Mouse (Mus musculus): ENCODE measurements around the gene Angptl4. TPM values are rescaled to one million over a fixed set of nuclear protein-coding genes. Genes with fewer than 3 reads are reported as not detected.

Angptl4 gene
- polyA plus RNA-seq, 1 experiment from 2014 or later = 16.6 TPM

DNA sequence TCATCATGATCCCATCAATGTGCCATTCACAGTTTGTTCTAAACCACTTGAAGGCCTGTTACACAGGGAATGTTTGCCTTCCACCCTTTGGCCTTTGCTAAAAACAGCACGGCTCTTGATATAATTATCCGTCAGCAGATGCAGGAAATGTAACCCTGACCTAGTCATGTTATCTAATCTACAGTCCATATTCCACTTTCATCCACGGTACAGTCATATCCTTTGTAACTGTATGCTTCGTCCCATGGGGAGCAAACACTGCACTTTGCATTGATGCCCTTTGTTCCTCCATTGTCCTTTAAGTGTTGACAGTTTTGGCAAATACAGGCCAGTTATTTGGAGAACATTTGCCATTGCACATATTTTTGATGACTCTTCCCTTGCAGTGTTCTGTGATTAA is 7.1 kb upstream of the Angptl4 start:
- ATAC-seq (replicated peaks; ENCODE audit: low FRiP score) = no peak
- Histone ChIP-seq H3K4me2 (ENCODE audit: low read depth, low read length, severe bottlenecking) (no peak overlapping the region), H3K9ac (ENCODE audit: low read length) (no peak overlapping the region), H3K9me3 (ENCODE audit: control insufficient read depth, low read length) (no peaks in the 10 kb centered on the region), H3K27me3 (ENCODE audit: control insufficient read depth, insufficient read depth, low read length) (no peaks in the 10 kb centered on the region), H3K4me3 (ENCODE audit: low read depth, low read length) (no peak overlapping the region), H3K36me3 (ENCODE audit: control insufficient read depth, insufficient read depth, low read length) (no peaks in the 10 kb centered on the region), H3K27ac (ENCODE audit: low read depth, low read length) (no peak overlapping the region), H3K4me1 (replicated peaks; ENCODE audit: control insufficient read depth, insufficient read depth, low read length) (no peaks in the 10 kb centered on the region)
- DNase-seq (ENCODE audit: low spot score) = no peak
- WGBS = 88% methylated on average over 4 of the region's 4 CpGs

GRCm38 (mm10) chr17:33786375-33786774 is 4.7 kb upstream of the Angptl4 start:
- Histone ChIP-seq H3K36me3 (ENCODE audit: control insufficient read depth, insufficient read depth, low read length) (no peaks in the 10 kb centered on the region), H3K4me3 (ENCODE audit: low read depth, low read length) (no peak overlapping the region), H3K9ac (ENCODE audit: low read length) (no peak overlapping the region), H3K4me2 (ENCODE audit: low read depth, low read length, severe bottlenecking) (no peak overlapping the region), H3K4me1 (replicated peaks; ENCODE audit: control insufficient read depth, insufficient read depth, low read length) (0 out of 2 replicates have a peak, but pooled peaks cover 2% of the 10 kb centered on the region), H3K9me3 (ENCODE audit: control insufficient read depth, low read length) (no peaks in the 10 kb centered on the region), H3K27ac (ENCODE audit: low read depth, low read length) (no peak overlapping the region), H3K27me3 (ENCODE audit: control insufficient read depth, insufficient read depth, low read length) (no peaks in the 10 kb centered on the region)
- ATAC-seq (replicated peaks; ENCODE audit: low FRiP score) (no peak), DNase-seq (ENCODE audit: low spot score) (no peak)
- WGBS = 87% methylated on average over 18 of the region's 18 CpGs

- 98% methylated on average over 2 of the region's 2 CpGs for WGBS
- no peak for ATAC-seq (replicated peaks; ENCODE audit: low FRiP score)
- H3K4me3 ChIP-seq (ENCODE audit: low read depth, low read length) = no peak overlapping the region
- no peaks in the 10 kb centered on the region for H3K9me3 ChIP-seq (ENCODE audit: control insufficient read depth, low read length)
- no peak overlapping the region for H3K27ac ChIP-seq (ENCODE audit: low read depth, low read length)
- H3K36me3 ChIP-seq (ENCODE audit: control insufficient read depth, insufficient read depth, low read length) = no peaks in the 10 kb centered on the region
- 0 out of 2 replicates have a peak, but pooled peaks cover 2% of the 10 kb centered on the region for H3K4me1 ChIP-seq (replicated peaks; ENCODE audit: control insufficient read depth, insufficient read depth, low read length)
- H3K9ac ChIP-seq (ENCODE audit: low read length) = no peak overlapping the region
- no peak overlapping the region for H3K4me2 ChIP-seq (ENCODE audit: low read depth, low read length, severe bottlenecking)
- H3K27me3 ChIP-seq (ENCODE audit: control insufficient read depth, insufficient read depth, low read length) = no peaks in the 10 kb centered on the region
- no peak for DNase-seq (ENCODE audit: low spot score)
These were observed 3.3 kb upstream of the Angptl4 start for GRCm38 (mm10) chr17:33784939-33785338.

GRCm38 (mm10) chr17:33783408-33783807 is 1.8 kb upstream of the Angptl4 start:
- Histone ChIP-seq H3K27ac (ENCODE audit: low read depth, low read length) (no peak overlapping the region), H3K36me3 (ENCODE audit: control insufficient read depth, insufficient read depth, low read length) (no peaks in the 10 kb centered on the region), H3K4me1 (replicated peaks; ENCODE audit: control insufficient read depth, insufficient read depth, low read length) (0 out of 2 replicates have a peak, but pooled peaks cover 2% of the 10 kb centered on the region), H3K4me2 (ENCODE audit: low read depth, low read length, severe bottlenecking) (no peak overlapping the region), H3K9ac (ENCODE audit: low read length) (no peak overlapping the region), H3K9me3 (ENCODE audit: control insufficient read depth, low read length) (no peaks in the 10 kb centered on the region), H3K27me3 (ENCODE audit: control insufficient read depth, insufficient read depth, low read length) (no peaks in the 10 kb centered on the region), H3K4me3 (ENCODE audit: low read depth, low read length) (no peak overlapping the region)
- ATAC-seq (replicated peaks; ENCODE audit: low FRiP score) (no peak), DNase-seq (ENCODE audit: low spot score) (no peak)

DNA sequence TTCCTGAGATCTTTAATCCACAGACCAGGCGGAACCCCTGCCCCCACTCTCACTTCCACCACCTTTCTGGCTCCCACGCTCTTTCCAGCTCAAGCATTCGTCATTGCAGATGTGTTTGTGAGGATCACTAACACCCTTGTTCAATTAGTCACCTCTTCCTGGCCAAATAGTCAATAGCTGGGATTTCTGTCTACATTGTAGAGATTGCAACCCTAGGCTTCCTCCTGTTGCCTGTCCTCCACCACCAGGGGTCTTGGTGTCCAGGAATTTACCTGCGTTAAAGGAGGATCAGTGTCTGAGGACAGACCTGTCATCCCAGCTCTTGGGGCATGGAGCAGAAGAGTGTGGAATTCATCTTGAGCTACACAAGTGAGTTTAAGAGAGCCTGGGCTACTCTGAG is 437 bp upstream of the Angptl4 start:
- Histone ChIP-seq H3K27ac (ENCODE audit: low read depth, low read length) (no peak overlapping the region), H3K4me1 (replicated peaks; ENCODE audit: control insufficient read depth, insufficient read depth, low read length) (0 out of 2 replicates have a peak, but pooled peaks cover 2% of the 10 kb centered on the region), H3K9ac (ENCODE audit: low read length) (peak overlapping the region; percentile 63), H3K4me2 (ENCODE audit: low read depth, low read length, severe bottlenecking) (peak overlapping the region; percentile 91), H3K27me3 (ENCODE audit: control insufficient read depth, insufficient read depth, low read length) (no peaks in the 10 kb centered on the region), H3K9me3 (ENCODE audit: control insufficient read depth, low read length) (no peaks in the 10 kb centered on the region), H3K36me3 (ENCODE audit: control insufficient read depth, insufficient read depth, low read length) (no peaks in the 10 kb centered on the region), H3K4me3 (ENCODE audit: low read depth, low read length) (peak overlapping the region; percentile 46)
- no peak for ATAC-seq (replicated peaks; ENCODE audit: low FRiP score)
- 37% methylated on average over 4 of the region's 4 CpGs for WGBS
- no peak for DNase-seq (ENCODE audit: low spot score)

DNA sequence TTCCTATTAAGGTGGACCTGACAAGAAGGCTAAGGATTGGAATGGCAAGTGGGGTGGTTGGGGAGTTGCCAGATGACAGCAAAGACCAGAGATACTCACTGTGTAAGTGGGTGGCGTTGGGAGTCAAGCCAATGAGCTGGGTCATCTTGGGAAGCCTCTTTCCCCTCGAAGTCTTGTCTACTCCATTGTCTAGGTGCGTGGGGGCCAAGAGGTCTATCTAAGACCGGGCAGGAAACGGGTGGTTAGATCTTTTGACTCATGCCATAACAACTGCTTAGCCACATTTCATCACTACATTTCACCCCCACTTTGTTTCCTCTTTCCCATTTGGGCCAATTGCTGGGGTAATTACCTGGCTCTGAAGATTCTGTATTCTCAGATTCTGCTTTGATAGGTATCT is 1.2 kb downstream of the Angptl4 start:
- peak overlapping the region; percentile 91; the same call in 1 of the 2 replicates for H3K4me2 ChIP-seq (ENCODE audit: low read depth, low read length, severe bottlenecking)
- no peak overlapping the region for H3K27ac ChIP-seq (ENCODE audit: low read depth, low read length)
- no peak for ATAC-seq (replicated peaks; ENCODE audit: low FRiP score)
- H3K9me3 ChIP-seq (ENCODE audit: control insufficient read depth, low read length) = no peaks in the 10 kb centered on the region
- H3K36me3 ChIP-seq (ENCODE audit: control insufficient read depth, insufficient read depth, low read length) = no peaks in the 10 kb centered on the region
- peak overlapping the region; percentile 9; the same call in 1 of the 2 replicates for H3K9ac ChIP-seq (ENCODE audit: low read length)
- DNase-seq (ENCODE audit: low spot score) = no peak
- WGBS = 98% methylated on average over 5 of the region's 5 CpGs
- H3K4me1 ChIP-seq (replicated peaks; ENCODE audit: control insufficient read depth, insufficient read depth, low read length) = 0 out of 2 replicates have a peak, but pooled peaks cover 2% of the 10 kb centered on the region
- H3K27me3 ChIP-seq (ENCODE audit: control insufficient read depth, insufficient read depth, low read length) = no peaks in the 10 kb centered on the region
- H3K4me3 ChIP-seq (ENCODE audit: low read depth, low read length) = peak overlapping the region; percentile 46

DNA sequence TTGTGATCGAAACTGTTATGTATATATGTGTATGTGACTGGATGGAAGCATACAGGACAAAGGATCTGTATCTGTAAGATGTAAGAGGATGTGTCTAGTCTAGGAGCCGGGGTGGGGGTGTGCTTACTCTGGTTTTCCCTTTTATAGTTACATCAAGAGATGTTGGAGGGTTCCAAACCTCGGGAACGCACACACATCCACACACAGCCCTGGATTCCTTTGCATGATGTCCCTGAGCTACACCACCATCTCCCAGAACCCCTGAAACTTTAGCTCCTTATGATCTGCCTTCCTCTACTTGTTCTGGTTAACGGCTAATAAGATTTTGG is 1.7 kb downstream of the Angptl4 start:
- WGBS = 84% methylated on average over 5 of the region's 5 CpGs
- DNase-seq (ENCODE audit: low spot score) (no peak), ATAC-seq (replicated peaks; ENCODE audit: low FRiP score) (no peak)
- Histone ChIP-seq H3K27ac (ENCODE audit: low read depth, low read length) (no peak overlapping the region), H3K4me2 (ENCODE audit: low read depth, low read length, severe bottlenecking) (peak overlapping the region; percentile 21; the same call in 1 of the 2 replicates), H3K9ac (ENCODE audit: low read length) (no peak overlapping the region), H3K9me3 (ENCODE audit: control insufficient read depth, low read length) (no peaks in the 10 kb centered on the region), H3K36me3 (ENCODE audit: control insufficient read depth, insufficient read depth, low read length) (no peaks in the 10 kb centered on the region), H3K27me3 (ENCODE audit: control insufficient read depth, insufficient read depth, low read length) (no peaks in the 10 kb centered on the region), H3K4me3 (ENCODE audit: low read depth, low read length) (no peak overlapping the region), H3K4me1 (replicated peaks; ENCODE audit: control insufficient read depth, insufficient read depth, low read length) (0 out of 2 replicates have a peak, but pooled peaks cover 2% of the 10 kb centered on the region)

- Histone ChIP-seq H3K27me3 (ENCODE audit: control insufficient read depth, insufficient read depth, low read length) (no peaks in the 10 kb centered on the region), H3K9ac (ENCODE audit: low read length) (no peak overlapping the region), H3K4me3 (ENCODE audit: low read depth, low read length) (no peak overlapping the region), H3K36me3 (ENCODE audit: control insufficient read depth, insufficient read depth, low read length) (no peaks in the 10 kb centered on the region), H3K27ac (ENCODE audit: low read depth, low read length) (no peak overlapping the region), H3K9me3 (ENCODE audit: control insufficient read depth, low read length) (no peaks in the 10 kb centered on the region), H3K4me1 (replicated peaks; ENCODE audit: control insufficient read depth, insufficient read depth, low read length) (0 out of 2 replicates have a peak, but pooled peaks cover 2% of the 10 kb centered on the region), H3K4me2 (ENCODE audit: low read depth, low read length, severe bottlenecking) (peak overlapping the region; percentile 12; the same call in 1 of the 2 replicates)
- ATAC-seq (replicated peaks; ENCODE audit: low FRiP score) (no peak), DNase-seq (ENCODE audit: low spot score) (peak; percentile 72)
- WGBS = 66% methylated on average over 9 of the region's 9 CpGs
These were observed 2.2 kb downstream of the Angptl4 start for GRCm38 (mm10) chr17:33779271-33779966.

DNA sequence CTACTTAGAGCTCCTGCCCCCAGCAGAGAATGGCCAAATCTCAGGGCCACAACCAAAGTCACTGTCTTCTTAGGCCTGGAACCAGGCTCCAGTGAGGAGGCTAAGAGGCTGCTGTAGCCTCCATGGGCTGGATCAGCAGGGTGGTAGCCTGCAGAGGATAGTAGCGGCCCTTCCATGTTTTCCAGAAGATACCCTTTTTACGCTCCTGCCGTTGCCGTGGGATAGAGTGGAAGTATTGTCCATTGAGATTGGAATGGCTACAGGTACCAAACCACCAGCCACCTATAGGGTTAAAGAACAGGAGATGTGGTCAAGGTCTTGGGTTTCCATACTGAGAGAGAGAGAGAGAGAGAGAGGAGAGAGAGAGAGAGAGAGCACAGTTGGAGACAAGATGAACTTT is 6.3 kb downstream of the Angptl4 start:
- H3K9ac ChIP-seq (ENCODE audit: low read length) = no peak overlapping the region
- H3K27me3 ChIP-seq (ENCODE audit: control insufficient read depth, insufficient read depth, low read length) = no peaks in the 10 kb centered on the region
- DNase-seq (ENCODE audit: low spot score) (no peak), ATAC-seq (replicated peaks; ENCODE audit: low FRiP score) (no peak)
- H3K27ac ChIP-seq (ENCODE audit: low read depth, low read length) = no peak overlapping the region
- H3K4me1 ChIP-seq (replicated peaks; ENCODE audit: control insufficient read depth, insufficient read depth, low read length) = no peaks in the 10 kb centered on the region
- no peak overlapping the region for H3K4me2 ChIP-seq (ENCODE audit: low read depth, low read length, severe bottlenecking)
- H3K36me3 ChIP-seq (ENCODE audit: control insufficient read depth, insufficient read depth, low read length) = no peaks in the 10 kb centered on the region
- no peaks in the 10 kb centered on the region for H3K9me3 ChIP-seq (ENCODE audit: control insufficient read depth, low read length)
- 91% methylated on average over 4 of the region's 4 CpGs for whole genome bisulfite sequencing
- no peak overlapping the region for H3K4me3 ChIP-seq (ENCODE audit: low read depth, low read length)
